Mouse (Mus musculus): Measurements from ENCODE around the gene Ugt1a2.

Gene Ugt1a2

GRCm38 (mm10) chr1:88234646-88235045 is 34.2 kb downstream of the Ugt1a2 start:
- no peak for DNase-seq

- no peak for DNase-seq
These were observed 34.9 kb downstream of the Ugt1a2 start for GRCm38 (mm10) chr1:88235046-88235893.

GRCm38 (mm10) chr1:88235894-88236415 is 35.6 kb downstream of the Ugt1a2 start:
- no peak for DNase-seq

- no peak for DNase-seq
These were observed 36.9 kb downstream of the Ugt1a2 start for GRCm38 (mm10) chr1:88237311-88237710.

GRCm38 (mm10) chr1:88238771-88239170 is 38.4 kb downstream of the Ugt1a2 start:
- no peak for DNase-seq

- DNase-seq, result no peak
These were observed 39.7 kb downstream of the Ugt1a2 start for GRCm38 (mm10) chr1:88240072-88240471.

DNA sequence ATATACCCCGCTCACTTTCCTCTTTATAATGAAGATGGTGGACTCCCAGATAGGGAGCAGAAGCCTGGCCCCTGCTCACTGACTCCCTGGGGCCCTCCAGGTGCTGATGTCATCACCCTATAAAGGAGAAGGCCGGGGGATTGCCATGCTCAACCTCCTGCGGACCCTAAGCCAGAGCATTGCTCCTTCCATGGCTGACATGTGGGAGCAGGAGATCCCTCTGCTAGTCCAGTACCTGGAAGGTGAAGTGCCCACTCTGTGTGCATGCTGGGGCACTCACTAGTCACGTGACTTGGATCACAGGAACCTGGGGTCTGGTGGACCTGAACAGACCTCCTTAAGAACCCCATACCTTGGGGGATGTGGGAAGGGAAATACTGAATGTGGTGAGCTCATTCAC is 40.2 kb downstream of the Ugt1a2 start:
- DNase-seq, result no peak

DNA sequence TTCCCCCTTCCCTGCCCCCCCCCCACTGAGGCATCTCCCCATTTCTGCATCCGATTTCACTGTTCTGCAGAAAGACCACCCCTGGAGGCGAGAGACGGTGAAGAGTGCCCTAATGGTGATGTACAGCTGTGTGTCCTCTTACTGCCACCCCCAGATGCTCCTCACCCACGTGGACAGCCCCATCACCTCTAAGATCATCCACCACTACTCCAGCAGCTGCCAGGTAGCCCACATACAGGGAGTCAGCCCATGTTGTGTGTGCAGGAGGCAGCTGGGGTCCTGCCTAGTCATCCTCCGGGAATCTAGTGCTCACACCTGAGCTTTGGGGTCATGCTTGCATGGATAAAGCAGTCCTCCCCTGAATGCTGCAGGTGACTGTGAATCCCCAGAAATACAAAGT is 43.5 kb downstream of the Ugt1a2 start:
- no peak for DNase-seq

GRCm38 (mm10) chr1:88245881-88246280 is 45.5 kb downstream of the Ugt1a2 start:
- no peak for DNase-seq

DNA sequence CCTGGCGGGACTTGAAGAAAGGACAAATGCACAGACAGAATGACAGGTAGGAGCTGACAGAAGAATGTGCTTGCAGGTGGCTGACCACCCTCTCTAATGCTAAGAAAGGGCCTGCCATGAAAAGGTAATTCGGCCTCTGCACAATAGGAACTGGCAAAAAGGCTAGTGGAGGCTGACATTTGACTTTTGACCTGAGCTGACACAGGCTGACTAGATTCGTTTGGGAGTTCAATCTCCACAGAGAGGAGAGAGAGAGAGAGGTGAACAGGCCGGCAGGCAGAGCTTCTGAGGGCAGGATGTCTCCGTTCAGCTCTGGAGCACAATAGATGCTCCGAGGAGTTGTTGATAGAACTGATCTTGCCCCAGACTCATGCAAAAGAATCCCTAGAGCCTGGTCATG is 46.0 kb downstream of the Ugt1a2 start:
- DNase-seq, result no peak

GRCm38 (mm10) chr1:88247660-88248059 is 47.3 kb downstream of the Ugt1a2 start:
- no peak for DNase-seq

GRCm38 (mm10) chr1:88248658-88249057 is 48.3 kb downstream of the Ugt1a2 start:
- no peak for DNase-seq

DNA sequence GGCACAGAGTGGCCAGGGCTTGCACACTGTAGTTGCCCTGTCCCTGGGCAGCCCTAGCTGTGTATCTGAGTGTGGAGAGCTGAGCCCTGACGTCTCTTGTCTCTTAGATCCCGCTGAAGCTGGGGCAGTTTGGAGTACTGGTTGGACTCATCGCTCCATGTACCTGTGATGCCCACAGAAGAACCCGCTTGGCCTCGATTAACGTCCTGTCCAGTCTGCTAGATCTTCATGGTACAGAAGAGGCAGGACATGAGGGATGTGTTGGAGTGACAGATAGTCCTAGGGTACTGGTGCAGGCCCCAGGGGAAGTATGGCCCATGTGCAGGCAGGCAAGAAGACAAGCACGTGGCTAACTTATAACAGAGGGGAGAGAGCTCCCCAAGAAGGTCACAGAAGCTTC is 49.2 kb downstream of the Ugt1a2 start:
- no peak for DNase-seq

DNA sequence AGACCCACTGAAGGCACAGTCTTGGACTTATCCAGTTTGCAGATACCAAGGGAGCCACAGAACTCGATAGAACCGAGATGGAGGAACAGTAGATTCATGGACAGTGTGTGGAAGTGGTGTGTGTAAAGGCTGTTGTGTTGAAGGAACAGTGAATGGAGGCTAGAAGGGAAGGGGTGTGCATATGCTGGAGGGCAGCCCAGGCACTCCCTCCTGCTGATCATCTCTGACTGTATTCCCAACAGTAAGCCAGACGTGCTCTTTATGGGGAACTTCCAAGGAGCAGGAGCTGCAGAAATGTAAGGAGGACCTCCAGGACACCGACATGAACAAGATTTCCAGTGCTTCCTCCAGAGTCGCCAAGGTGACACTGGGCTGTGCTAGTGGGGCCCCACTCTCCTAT is 49.6 kb downstream of the Ugt1a2 start:
- DNase-seq, result no peak

- no peak for DNase-seq
These were observed 52.7 kb downstream of the Ugt1a2 start for GRCm38 (mm10) chr1:88253106-88253505.

DNA sequence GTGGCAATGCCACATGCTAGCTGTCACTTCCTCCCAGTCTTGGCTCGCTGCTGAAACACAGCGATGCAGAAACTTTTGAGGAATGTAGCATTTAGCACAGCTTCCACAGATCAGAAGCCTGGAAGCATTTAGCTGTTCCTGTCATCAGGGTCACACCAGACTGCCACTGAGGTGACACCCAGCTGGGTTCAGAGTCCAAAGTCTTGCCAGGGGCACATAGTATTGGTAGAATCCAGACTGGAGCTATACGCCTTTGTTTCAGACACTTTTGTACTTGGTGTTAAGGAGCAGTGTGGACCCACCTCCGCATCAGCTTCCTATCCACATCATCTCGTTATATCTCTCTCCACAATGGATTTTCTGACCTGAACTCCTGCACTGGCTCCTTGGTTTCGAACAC is 53.1 kb downstream of the Ugt1a2 start:
- no peak for DNase-seq

DNA sequence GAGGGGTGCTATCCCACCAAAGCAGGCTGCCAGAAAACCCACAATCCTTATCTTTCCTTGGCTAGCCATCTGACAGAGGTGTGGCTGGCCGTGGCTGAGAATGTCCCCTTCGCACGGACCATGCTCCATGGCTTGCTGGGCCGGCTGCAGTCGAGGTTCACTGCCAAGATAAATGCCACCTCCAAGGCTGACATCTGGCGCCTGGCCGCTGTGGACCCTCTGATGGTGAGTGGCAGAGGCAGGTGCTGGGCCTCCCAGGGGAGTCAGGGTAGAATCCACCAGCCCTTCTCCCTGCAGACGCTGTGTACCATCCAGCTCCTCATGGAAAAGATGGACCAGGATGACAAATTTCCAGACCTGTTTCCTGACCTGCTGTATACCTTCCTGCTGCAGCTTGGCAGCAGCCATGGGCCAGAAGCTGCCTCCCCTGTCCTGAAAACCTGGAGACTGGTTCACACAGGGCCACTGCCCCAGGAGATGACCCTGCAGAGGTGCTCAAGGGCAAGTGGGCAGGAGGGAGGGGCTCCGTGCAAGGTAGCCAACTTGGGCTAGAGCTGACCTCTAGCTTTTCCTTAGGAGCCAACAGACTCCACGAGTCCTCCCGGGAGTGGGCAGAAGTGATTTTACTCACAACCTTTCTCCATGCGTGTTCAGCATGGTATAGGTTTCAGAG is 54.5 kb downstream of the Ugt1a2 start:
- DNase-seq, result no peak

GRCm38 (mm10) chr1:88255466-88255857 is 55.1 kb downstream of the Ugt1a2 start:
- no peak for DNase-seq

- no peak for DNase-seq
These were observed 55.8 kb downstream of the Ugt1a2 start for GRCm38 (mm10) chr1:88255989-88256754.

- no peak for DNase-seq
These were observed 56.7 kb downstream of the Ugt1a2 start for GRCm38 (mm10) chr1:88256886-88257663.

GRCm38 (mm10) chr1:88257681-88258080 is 57.3 kb downstream of the Ugt1a2 start:
- no peak for DNase-seq

GRCm38 (mm10) chr1:88258361-88258760 is 58.0 kb downstream of the Ugt1a2 start:
- no peak for DNase-seq
